Mouse (Mus musculus) embryonic fibroblast, embryonic 13.5 days (primary cell): ENCODE data around the gene Zpbp2.

Source experiments
- CTCF ChIP-seq: IDR thresholded peaks from 2 replicates; pipeline ENCODE4 v1.5.1; 2011; ENCODE audit warnings: mild to moderate bottlenecking, control low read depth, low read length, moderate library complexity, borderline replicate concordance; ENCODE audit not compliant: insufficient read depth
- POLR2A ChIP-seq: IDR thresholded peaks from 2 replicates; pipeline ENCODE4 v1.6.1; 2011; ENCODE audit warnings: low read depth, mild to moderate bottlenecking, control low read depth, low read length, moderate library complexity

- TF ChIP-seq CTCF (no peak), POLR2A (no peak)
Measured at GRCm38 (mm10) chr11:98544890-98545677, 5.8 kb upstream of the Zpbp2 start.
